Mouse (Mus musculus) embryonic facial prominence, embryonic 12.5 days (tissue): ENCODE measurements around the gene Prnd. TPM values are rescaled to one million over a fixed set of nuclear protein-coding genes. Genes with fewer than 3 reads are reported as not detected.

Source experiments
- ATAC-seq: fragments of 200-750 bp; cut with Nextera tagmentation; 2 replicates; pipeline ENCODE4 v1.8.0; 2017; ENCODE audit not compliant: insufficient number of reproducible peaks, insufficient read depth, low FRiP score, low TSS enrichment
- H3K27ac ChIP-seq: fragments of 300-500 bp; sonication (generic); 2 replicates; pipeline ENCODE4 v1.5.1; 2016; ENCODE audit warnings: mild to moderate bottlenecking
- H3K27me3 ChIP-seq: fragments of 300-500 bp; sonication (generic); 2 replicates; pipeline ENCODE4 v1.6.1; 2016; ENCODE audit warnings: mild to moderate bottlenecking, moderate library complexity
- H3K36me3 ChIP-seq: fragments of 300-500 bp; sonication (generic); 2 replicates; pipeline ENCODE4 v1.6.1; 2016; ENCODE audit warnings: mild to moderate bottlenecking
- H3K4me1 ChIP-seq: fragments of 300-500 bp; sonication (generic); 2 replicates; pipeline ENCODE4 v1.6.1; 2016
- H3K4me2 ChIP-seq: fragments of 300-500 bp; sonication (generic); replicated peaks from 2 replicates; pipeline ENCODE4 v1.6.1; 2016; ENCODE audit warnings: mild to moderate bottlenecking, moderate library complexity
- H3K4me3 ChIP-seq: fragments of 300-500 bp; sonication (generic); 2 replicates; pipeline ENCODE4 v1.5.1; 2016; ENCODE audit warnings: mild to moderate bottlenecking
- H3K9ac ChIP-seq: fragments of 300-500 bp; sonication (generic); 2 replicates; pipeline ENCODE4 v1.6.1; 2016; ENCODE audit warnings: mild to moderate bottlenecking, moderate library complexity
- H3K9me3 ChIP-seq: fragments of 300-500 bp; sonication (generic); 2 replicates; pipeline ENCODE4 v1.6.1; 2016; ENCODE audit warnings: mild to moderate bottlenecking, moderate library complexity
- WGBS: fragments of 180-500 bp; shearing (Covaris S2); methylation state at CpG from one replicate; pipeline ENCODE4 v1.1.7; 2016; 5-methylcytosine and 5-hydroxymethylcytosine counted together
- polyA plus RNA-seq: library from polyadenylated mRNA; unstranded; fragments of >200 nt; fragmentation: Nextera tagmentation; extraction: Ambion mirVana; gene quantifications from 2 replicates; pipeline ENCODE4 v1.2.1, GENCODE M21; 2016

Gene Prnd
- polyA plus RNA-seq, 1 experiment from 2014 or later, result 26.5 TPM

GRCm38 (mm10) chr2:131954835-131955234 lies 4.2 kb downstream of the Prnd start:
- H3K9ac ChIP-seq, result no peak overlapping the region
- peak overlapping the region; percentile 25; the same call in 1 of the 2 replicates for H3K4me3 ChIP-seq
- WGBS, result 60% methylated on average over 9 of the region's 9 CpGs
- peaks cover 45% of the 10 kb centered on the region for H3K27me3 ChIP-seq
- peak overlapping the region; percentile 48 for H3K4me2 ChIP-seq
- no peaks in the 10 kb centered on the region for H3K36me3 ChIP-seq
- H3K9me3 ChIP-seq, result no peaks in the 10 kb centered on the region
- ATAC-seq, result no peak
- no peak overlapping the region for H3K27ac ChIP-seq
- peaks cover 5% of the 10 kb centered on the region; the same call in 1 of the 2 replicates for H3K4me1 ChIP-seq

- no peak overlapping the region for H3K9ac ChIP-seq
- 3% methylated on average over 17 of the region's 17 CpGs for WGBS
- peaks cover 5% of the 10 kb centered on the region; the same call in 1 of the 2 replicates for H3K4me1 ChIP-seq
- peaks cover 45% of the 10 kb centered on the region for H3K27me3 ChIP-seq
- H3K4me3 ChIP-seq, result peak overlapping the region; percentile 25
- H3K9me3 ChIP-seq, result no peaks in the 10 kb centered on the region
- H3K4me2 ChIP-seq, result peak overlapping the region; percentile 48
- H3K27ac ChIP-seq, result no peak overlapping the region
- ATAC-seq, result no peak
- no peaks in the 10 kb centered on the region for H3K36me3 ChIP-seq
Measured at GRCm38 (mm10) chr2:131955264-131955663, 4.6 kb downstream of the Prnd start.

GRCm38 (mm10) chr2:131956336-131957256 lies 5.9 kb downstream of the Prnd start:
- no peak for ATAC-seq
- H3K9me3 ChIP-seq, result no peaks in the 10 kb centered on the region
- peaks cover 39% of the 10 kb centered on the region for H3K27me3 ChIP-seq
- H3K9ac ChIP-seq, result no peak overlapping the region
- 82% methylated on average over 7 of the region's 7 CpGs for WGBS
- no peak overlapping the region for H3K4me3 ChIP-seq
- peaks cover 5% of the 10 kb centered on the region; the same call in 1 of the 2 replicates for H3K4me1 ChIP-seq
- no peak overlapping the region for H3K27ac ChIP-seq
- H3K4me2 ChIP-seq, result no peak overlapping the region
- H3K36me3 ChIP-seq, result no peaks in the 10 kb centered on the region

- 48% methylated on average over 9 of the region's 9 CpGs for WGBS
Measured at GRCm38 (mm10) chr2:131957731-131958222, 7.1 kb downstream of the Prnd start.

GRCm38 (mm10) chr2:131961671-131962070 lies 11.0 kb downstream of the Prnd start:
- H3K36me3 ChIP-seq, result no peaks in the 10 kb centered on the region
- H3K27ac ChIP-seq, result no peak overlapping the region
- WGBS, result 75% methylated on average over 2 of the region's 2 CpGs
- H3K4me1 ChIP-seq, result no peaks in the 10 kb centered on the region
- H3K4me2 ChIP-seq, result no peak overlapping the region
- ATAC-seq, result no peak
- H3K4me3 ChIP-seq, result no peak overlapping the region
- H3K27me3 ChIP-seq, result 0 out of 2 replicates have a peak, but pooled peaks cover 2% of the 10 kb centered on the region
- no peak overlapping the region for H3K9ac ChIP-seq
- no peaks in the 10 kb centered on the region for H3K9me3 ChIP-seq

More at GRCm38 (mm10) chr2:131957731-131958222, 7.1 kb downstream of the Prnd start:
- Histone ChIP-seq H3K27me3 (peaks cover 28% of the 10 kb centered on the region), H3K27ac (no peak overlapping the region), H3K36me3 (no peaks in the 10 kb centered on the region), H3K4me1 (peaks cover 5% of the 10 kb centered on the region; the same call in 1 of the 2 replicates), H3K9ac (no peak overlapping the region), H3K9me3 (no peaks in the 10 kb centered on the region), H3K4me3 (no peak overlapping the region), H3K4me2 (no peak overlapping the region)
- no peak for ATAC-seq

- H3K4me2 ChIP-seq, result no peak overlapping the region
- no peaks in the 10 kb centered on the region for H3K36me3 ChIP-seq
- no peak overlapping the region for H3K27ac ChIP-seq
- no peak for ATAC-seq
- H3K9ac ChIP-seq, result no peak overlapping the region
- WGBS, result 94% methylated on average over 2 of the region's 2 CpGs
- H3K9me3 ChIP-seq, result no peaks in the 10 kb centered on the region
- H3K27me3 ChIP-seq, result no peaks in the 10 kb centered on the region
- no peaks in the 10 kb centered on the region for H3K4me1 ChIP-seq
- no peak overlapping the region for H3K4me3 ChIP-seq
Measured at GRCm38 (mm10) chr2:131970597-131970996, 19.9 kb downstream of the Prnd start.

- no peak for ATAC-seq
- Histone ChIP-seq H3K4me3 (no peak overlapping the region), H3K36me3 (no peaks in the 10 kb centered on the region), H3K4me1 (no peaks in the 10 kb centered on the region), H3K27ac (no peak overlapping the region), H3K4me2 (no peak overlapping the region), H3K27me3 (no peaks in the 10 kb centered on the region), H3K9me3 (no peaks in the 10 kb centered on the region), H3K9ac (no peak overlapping the region)
- 83% methylated on average over 4 of the region's 4 CpGs for WGBS
Measured at GRCm38 (mm10) chr2:131971098-131971497, 20.4 kb downstream of the Prnd start.

- Histone ChIP-seq H3K27me3 (no peaks in the 10 kb centered on the region), H3K4me2 (no peak overlapping the region), H3K27ac (no peak overlapping the region), H3K9me3 (peaks cover 8% of the 10 kb centered on the region; the same call in 1 of the 2 replicates), H3K4me3 (no peak overlapping the region), H3K9ac (no peak overlapping the region), H3K4me1 (no peaks in the 10 kb centered on the region), H3K36me3 (no peaks in the 10 kb centered on the region)
- no peak for ATAC-seq
- WGBS, result 83% methylated on average over 3 of the region's 3 CpGs
Measured at GRCm38 (mm10) chr2:131976663-131977062, 26.0 kb downstream of the Prnd start.

- H3K27me3 ChIP-seq, result no peaks in the 10 kb centered on the region
- no peak overlapping the region for H3K4me2 ChIP-seq
- H3K9ac ChIP-seq, result no peak overlapping the region
- no peaks in the 10 kb centered on the region for H3K4me1 ChIP-seq
- H3K9me3 ChIP-seq, result peaks cover 8% of the 10 kb centered on the region; the same call in 1 of the 2 replicates
- WGBS, result 43% methylated on average over 9 of the region's 9 CpGs
- no peak overlapping the region for H3K27ac ChIP-seq
- H3K36me3 ChIP-seq, result no peaks in the 10 kb centered on the region
- H3K4me3 ChIP-seq, result no peak overlapping the region
- no peak for ATAC-seq
Measured at GRCm38 (mm10) chr2:131980866-131981265, 30.2 kb downstream of the Prnd start.

- H3K4me2 ChIP-seq, result no peak overlapping the region
- 18% methylated on average over 6 of the region's 6 CpGs for WGBS
- peaks cover 5% of the 10 kb centered on the region; the same call in 1 of the 2 replicates for H3K9me3 ChIP-seq
- H3K4me3 ChIP-seq, result no peak overlapping the region
- no peaks in the 10 kb centered on the region for H3K36me3 ChIP-seq
- no peak overlapping the region for H3K27ac ChIP-seq
- H3K9ac ChIP-seq, result no peak overlapping the region
- no peaks in the 10 kb centered on the region for H3K27me3 ChIP-seq
- ATAC-seq, result no peak
- H3K4me1 ChIP-seq, result no peaks in the 10 kb centered on the region
Measured at GRCm38 (mm10) chr2:131982546-131983196, 32.0 kb downstream of the Prnd start.

- no peaks in the 10 kb centered on the region for H3K9me3 ChIP-seq
- H3K36me3 ChIP-seq, result no peaks in the 10 kb centered on the region
Measured at GRCm38 (mm10) chr2:131987950-131988349, 37.3 kb downstream of the Prnd start.

More at GRCm38 (mm10) chr2:131987950-131988349, 37.3 kb downstream of the Prnd start:
- Histone ChIP-seq H3K4me3 (no peak overlapping the region), H3K4me2 (no peak overlapping the region), H3K27ac (no peak overlapping the region), H3K4me1 (no peaks in the 10 kb centered on the region), H3K9ac (no peak overlapping the region), H3K27me3 (no peaks in the 10 kb centered on the region)
- WGBS, result 51% methylated on average over 3 of the region's 3 CpGs
- ATAC-seq, result no peak
